Mouse (Mus musculus): ENCODE measurements around the gene Lum.

The Lum gene

GRCm38 (mm10) chr10:97564957-97565856, at the start of gene Lum:
Gene Lum (plus strand): TSS chr10:97565128.
- no peak for DNase-seq (ENCODE audit: low spot score)

- no peak for DNase-seq (ENCODE audit: low spot score)
Measured at GRCm38 (mm10) chr10:97523366-97523765, 41.6 kb upstream of the Lum start.

- no peak for DNase-seq (ENCODE audit: low spot score)
Measured at GRCm38 (mm10) chr10:97535697-97536096, 29.2 kb upstream of the Lum start.

GRCm38 (mm10) chr10:97536921-97537320, 28.0 kb upstream of the Lum start:
- DNase-seq (ENCODE audit: low spot score), result no peak

GRCm38 (mm10) chr10:97538202-97538601, 26.7 kb upstream of the Lum start:
- no peak for DNase-seq (ENCODE audit: low spot score)

- no peak for DNase-seq (ENCODE audit: low spot score)
Measured at GRCm38 (mm10) chr10:97547740-97548139, 17.2 kb upstream of the Lum start.

- no peak for DNase-seq (ENCODE audit: low spot score)
Measured at GRCm38 (mm10) chr10:97567489-97568135, 2.7 kb downstream of the Lum start.

GRCm38 (mm10) chr10:97582543-97583231, 17.8 kb downstream of the Lum start:
- DNase-seq (ENCODE audit: low spot score), result peak; percentile 65

- DNase-seq (ENCODE audit: low spot score), result no peak
Measured at GRCm38 (mm10) chr10:97584176-97584575, 19.2 kb downstream of the Lum start.

GRCm38 (mm10) chr10:97587159-97587558, 22.2 kb downstream of the Lum start:
- no peak for DNase-seq (ENCODE audit: low spot score)

GRCm38 (mm10) chr10:97589574-97589973, 24.6 kb downstream of the Lum start:
- DNase-seq (ENCODE audit: low spot score), result no peak

GRCm38 (mm10) chr10:97591036-97591435, 26.1 kb downstream of the Lum start:
- no peak for DNase-seq (ENCODE audit: low spot score)

- no peak for DNase-seq (ENCODE audit: low spot score)
Measured at GRCm38 (mm10) chr10:97591685-97592084, 26.8 kb downstream of the Lum start.

- no peak for DNase-seq (ENCODE audit: low spot score)
Measured at GRCm38 (mm10) chr10:97595680-97596079, 30.8 kb downstream of the Lum start.

GRCm38 (mm10) chr10:97601744-97602143, 36.8 kb downstream of the Lum start:
- no peak for DNase-seq (ENCODE audit: low spot score)

- no peak for DNase-seq (ENCODE audit: low spot score)
Measured at GRCm38 (mm10) chr10:97603256-97603655, 38.3 kb downstream of the Lum start.

GRCm38 (mm10) chr10:97606579-97606978, 41.7 kb downstream of the Lum start, which contains the start of gene Kera:
Gene Kera (plus strand): TSS chr10:97606879.
- DNase-seq (ENCODE audit: low spot score), result no peak
